Mouse (Mus musculus): ENCODE measurements around the gene Bdh2. TPM values are rescaled to one million over a fixed set of nuclear protein-coding genes. Genes with fewer than 3 reads are reported as not detected.

Bdh2 gene
- total RNA-seq, 2 experiments from 2014 or later = 2.9 to 5.7 TPM

Other genes with a start within 250 kb of the Bdh2 start
- 1 to 10 TPM; 2.2 to 2.3 TPM for gene Cenpe, start 68.7 kb upstream of the Bdh2 start, total RNA-seq (2021)
- 1 to 10 TPM; 2.7 to 3.9 TPM for gene Slc9b2, start 26.5 kb downstream of the Bdh2 start, total RNA-seq (2021)
- not detected for gene Slc9b1, start 66.8 kb downstream of the Bdh2 start, total RNA-seq (2021)
- 10 to 100 TPM; 34.9 to 36.5 TPM for gene Cisd2, start 142.7 kb downstream of the Bdh2 start, total RNA-seq (2021)
- 100 to 1,000 TPM; 251 to 252 TPM for gene Ube2d3, start 156.9 kb downstream of the Bdh2 start, total RNA-seq (2021)
- 1 to 10 TPM; 7.6 to 8.2 TPM for gene Manba, start 204.4 kb downstream of the Bdh2 start, total RNA-seq (2021)